Mouse (Mus musculus) liver, embryonic 11.5 days (tissue): ENCODE data around the gene Actn1. TPM values are rescaled to one million over a fixed set of nuclear protein-coding genes. Genes with fewer than 3 reads are reported as not detected.
"Not testable (repeated sequence)": the region's sequence is repeated elsewhere in the genome, so short reads cannot be mapped to it uniquely, and the experiment has no call there.

Source experiments
- ATAC-seq: fragments of 200-750 bp; cut with Nextera tagmentation; replicated peaks from 2 replicates; pipeline ENCODE4 v1.8.0; 2017; ENCODE audit warnings: moderate number of reproducible peaks, mild to moderate bottlenecking, moderate TSS enrichment, moderate library complexity; ENCODE audit not compliant: low FRiP score
- DNase-seq: peaks from one replicate; pipeline ENCODE4 v3.0.0-alpha.2; 2017; ENCODE audit warnings: low spot score
- H3K27ac ChIP-seq: fragments of 300-500 bp; sonication (generic); 2 replicates; pipeline ENCODE4 v1.5.1; 2014; ENCODE audit warnings: mild to moderate bottlenecking, low read depth, low read length, control low read depth
- H3K27me3 ChIP-seq: fragments of 300-500 bp; sonication (generic); replicated peaks from 2 replicates; pipeline ENCODE4 v1.6.1; 2014; ENCODE audit warnings: low read length, mixed read lengths; ENCODE audit not compliant: control insufficient read depth, insufficient read depth
- H3K36me3 ChIP-seq: fragments of 300-500 bp; sonication (generic); 2 replicates; pipeline ENCODE4 v1.6.1; 2014; ENCODE audit warnings: mild to moderate bottlenecking, low read length, moderate library complexity, mixed read lengths; ENCODE audit not compliant: control insufficient read depth, insufficient read depth
- H3K4me1 ChIP-seq: fragments of 300-500 bp; sonication (generic); replicated peaks from 2 replicates; pipeline ENCODE4 v1.6.1; 2014; ENCODE audit warnings: low read length, mixed read lengths; ENCODE audit not compliant: control insufficient read depth, insufficient read depth
- H3K4me2 ChIP-seq: fragments of 300-500 bp; sonication (generic); 2 replicates; pipeline ENCODE4 v1.6.1; 2014; ENCODE audit warnings: mild to moderate bottlenecking, control low read depth, moderate library complexity
- H3K4me3 ChIP-seq: fragments of 300-500 bp; sonication (generic); 2 replicates; pipeline ENCODE4 v1.5.1; 2014; ENCODE audit warnings: low read depth, low read length, control low read depth
- H3K9ac ChIP-seq: fragments of 300-500 bp; sonication (generic); 2 replicates; pipeline ENCODE4 v1.6.1; 2014; ENCODE audit warnings: low read depth, low read length, control low read depth
- H3K9me3 ChIP-seq: fragments of 300-500 bp; sonication (generic); 2 replicates; pipeline ENCODE4 v1.6.1; 2016; ENCODE audit warnings: low read length, inconsistent platforms, mixed read lengths; ENCODE audit not compliant: control insufficient read depth
- WGBS: fragments of 180-500 bp; shearing (Covaris S2); extraction: QIAGEN DNeasy Blood & Tissue Kit; methylation state at CpG from one replicate; pipeline ENCODE4 v1.1.7; 2014; 5-methylcytosine and 5-hydroxymethylcytosine counted together
- polyA plus RNA-seq: library from polyadenylated mRNA; unstranded; fragments of >200 nt; fragmentation: Nextera tagmentation; extraction: Ambion mirVana; gene quantifications from 2 replicates; pipeline ENCODE4 v1.2.1, GENCODE M21; 2014

Actn1 gene
- polyA plus RNA-seq, 1 experiment from 2014 or later = 28.3 TPM

DNA sequence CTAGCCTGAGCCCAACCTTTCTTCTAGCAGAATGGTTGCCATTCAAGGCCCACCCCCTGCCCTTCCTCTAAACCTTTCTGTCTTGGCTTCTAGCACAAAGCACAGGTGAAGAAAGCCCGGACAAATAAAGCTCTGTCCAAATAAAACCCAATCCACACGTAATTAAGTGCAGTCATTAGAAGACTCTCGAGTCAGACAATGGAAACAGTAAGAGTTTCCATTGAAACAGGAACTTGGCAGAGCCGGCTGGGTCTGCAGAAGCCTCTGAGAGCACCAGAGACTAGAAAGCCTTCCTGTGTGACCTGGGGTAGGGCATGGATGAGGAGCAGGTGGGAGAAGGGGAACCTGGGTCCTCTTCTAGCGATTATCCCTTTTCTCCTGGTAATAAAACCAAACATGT is 25.7 kb upstream of the Actn1 start:
- Histone ChIP-seq H3K4me3 (no peak overlapping the region), H3K4me1 (0 out of 2 replicates have a peak, but pooled peaks cover 3% of the 10 kb centered on the region), H3K36me3 (no peaks in the 10 kb centered on the region), H3K27ac (no peak overlapping the region), H3K9me3 (no peaks in the 10 kb centered on the region), H3K4me2 (no peak overlapping the region), H3K27me3 (no peaks in the 10 kb centered on the region), H3K9ac (no peak overlapping the region)
- ATAC-seq (no peak), DNase-seq (no peak)
- WGBS = 49% methylated on average over 5 of the region's 5 CpGs

DNA sequence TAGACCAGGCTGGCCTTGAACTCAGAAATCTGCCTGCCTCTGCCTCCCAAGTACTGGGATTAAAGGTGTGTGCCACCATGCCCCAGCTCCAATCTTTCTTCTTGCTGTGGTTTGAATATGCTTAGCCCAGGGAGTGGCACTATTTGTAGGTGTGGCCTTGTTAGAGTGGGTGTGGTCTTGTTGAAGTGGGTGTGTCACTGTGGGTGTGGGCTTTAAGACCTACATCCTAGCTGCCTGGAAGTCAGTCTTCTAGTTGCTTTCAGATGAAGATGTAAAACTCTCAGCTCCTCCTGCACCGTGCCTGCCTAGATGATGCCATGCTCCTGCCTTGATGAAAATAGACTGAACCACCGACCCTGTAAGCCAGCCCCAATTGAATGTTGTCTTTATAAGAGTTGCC is 24.1 kb upstream of the Actn1 start:
- not testable (repeated sequence) for H3K4me1 ChIP-seq, H3K4me2 ChIP-seq, DNase-seq, H3K36me3 ChIP-seq, H3K27ac ChIP-seq, ATAC-seq, H3K9ac ChIP-seq, H3K9me3 ChIP-seq, H3K27me3 ChIP-seq, H3K4me3 ChIP-seq
- WGBS = 83% methylated on average over 2 of the region's 2 CpGs

DNA sequence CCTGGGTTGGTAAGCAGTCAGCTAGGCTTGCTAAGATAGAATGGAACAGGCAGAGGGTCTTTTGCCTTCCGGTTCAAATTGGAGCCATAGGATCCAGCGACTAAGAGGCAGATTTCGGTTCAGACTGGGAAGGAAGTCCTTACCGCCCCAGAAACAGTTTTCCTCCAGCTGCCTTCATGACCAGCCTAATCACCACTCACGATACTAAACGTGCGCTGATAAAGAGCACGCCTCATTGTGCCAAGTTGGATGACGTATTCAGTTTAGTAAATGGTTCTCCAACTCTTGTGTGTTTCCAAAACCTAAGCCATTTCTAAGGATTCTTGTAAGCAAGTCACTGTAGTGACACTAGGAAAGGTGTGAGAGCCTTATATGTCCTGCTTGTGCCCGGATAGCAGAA is 18.7 kb upstream of the Actn1 start:
- no peak overlapping the region for H3K27ac ChIP-seq
- WGBS = 72% methylated on average over 10 of the region's 10 CpGs

GRCm38 (mm10) chr12:80277428-80277827 is 17.3 kb upstream of the Actn1 start:
- Histone ChIP-seq H3K4me2 (no peak overlapping the region), H3K9me3 (no peaks in the 10 kb centered on the region), H3K9ac (no peak overlapping the region), H3K27ac (no peak overlapping the region), H3K36me3 (no peaks in the 10 kb centered on the region), H3K4me1 (peaks cover 6% of the 10 kb centered on the region; the same call in 1 of the 2 replicates), H3K4me3 (no peak overlapping the region), H3K27me3 (0 out of 2 replicates have a peak, but pooled peaks cover 2% of the 10 kb centered on the region)
- 75% methylated on average over 7 of the region's 8 CpGs for WGBS
- no peak for ATAC-seq
- DNase-seq = no peak

More for the DNA sequence above, 18.7 kb upstream of the Actn1 start:
- no peaks in the 10 kb centered on the region for H3K9me3 ChIP-seq
- no peak for ATAC-seq
- no peak overlapping the region for H3K9ac ChIP-seq
- no peak overlapping the region for H3K4me2 ChIP-seq
- 0 out of 2 replicates have a peak, but pooled peaks cover 2% of the 10 kb centered on the region for H3K27me3 ChIP-seq
- no peaks in the 10 kb centered on the region for H3K36me3 ChIP-seq
- DNase-seq = no peak
- no peaks in the 10 kb centered on the region; the same call in 1 of the 2 replicates for H3K4me1 ChIP-seq
- H3K4me3 ChIP-seq = no peak overlapping the region

DNA sequence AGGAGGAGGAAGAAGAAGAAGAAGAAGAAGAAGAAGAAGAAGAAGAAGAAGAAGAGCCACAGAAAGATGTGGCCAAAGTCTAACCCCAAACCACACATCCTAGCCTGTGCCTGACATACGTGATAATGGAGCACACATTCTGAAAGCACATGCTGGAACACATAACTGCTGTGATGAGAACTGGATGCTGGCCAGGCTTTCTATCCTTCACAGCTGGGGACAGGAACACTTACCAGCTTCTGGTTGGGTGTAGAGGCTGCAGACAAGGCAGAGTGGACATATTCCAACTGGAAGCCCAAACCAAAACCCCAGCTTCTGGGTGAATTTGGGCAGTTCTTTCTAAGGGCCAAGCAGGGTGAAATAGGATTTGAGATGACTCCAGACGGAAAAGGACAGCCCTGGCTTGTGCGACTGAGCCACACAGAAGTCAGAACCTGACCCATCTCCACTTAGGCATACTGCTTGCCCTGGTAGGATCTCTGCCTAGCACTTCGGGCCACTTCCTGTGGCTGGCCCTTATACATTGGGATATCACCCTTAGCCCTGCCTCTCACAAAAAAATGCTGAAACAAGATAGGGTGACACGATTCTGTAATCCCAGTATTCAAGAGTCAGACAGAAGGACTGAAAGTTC is 15.1 kb upstream of the Actn1 start:
- peaks cover 15% of the 10 kb centered on the region for H3K4me1 ChIP-seq
- H3K4me2 ChIP-seq = no peak overlapping the region
- WGBS = 73% methylated on average over 5 of the region's 5 CpGs
- H3K9ac ChIP-seq = no peak overlapping the region
- no peak for DNase-seq
- ATAC-seq = no peak
- H3K9me3 ChIP-seq = no peaks in the 10 kb centered on the region
- H3K4me3 ChIP-seq = no peak overlapping the region
- H3K27me3 ChIP-seq = 0 out of 2 replicates have a peak, but pooled peaks cover 2% of the 10 kb centered on the region
- H3K27ac ChIP-seq = no peak overlapping the region
- no peaks in the 10 kb centered on the region for H3K36me3 ChIP-seq

- peak overlapping the region; percentile 52 for H3K4me2 ChIP-seq
- no peak for DNase-seq
- H3K36me3 ChIP-seq = no peaks in the 10 kb centered on the region
- H3K4me1 ChIP-seq = peaks cover 17% of the 10 kb centered on the region
- WGBS = 30% methylated on average over 10 of the region's 10 CpGs
- no peaks in the 10 kb centered on the region for H3K27me3 ChIP-seq
- peak; percentile 74; the same call in 1 of the 2 replicates for ATAC-seq
- H3K4me3 ChIP-seq = 0 out of 2 replicates have a peak overlapping the region, but pooled peaks have one; percentile 15
- H3K27ac ChIP-seq = no peak overlapping the region
- no peak overlapping the region for H3K9ac ChIP-seq
- no peaks in the 10 kb centered on the region for H3K9me3 ChIP-seq
Measured at GRCm38 (mm10) chr12:80273020-80273686, 13.0 kb upstream of the Actn1 start.

- Histone ChIP-seq H3K4me2 (no peak overlapping the region), H3K9me3 (no peaks in the 10 kb centered on the region), H3K4me1 (peaks cover 17% of the 10 kb centered on the region), H3K27me3 (no peaks in the 10 kb centered on the region), H3K36me3 (no peaks in the 10 kb centered on the region), H3K4me3 (no peak overlapping the region), H3K27ac (no peak overlapping the region), H3K9ac (no peak overlapping the region)
- WGBS = 33% methylated on average over 5 of the region's 5 CpGs
- ATAC-seq = no peak
- no peak for DNase-seq
Measured at GRCm38 (mm10) chr12:80271806-80272205, 11.6 kb upstream of the Actn1 start.

GRCm38 (mm10) chr12:80270924-80271323 is 10.8 kb upstream of the Actn1 start:
- H3K36me3 ChIP-seq = no peaks in the 10 kb centered on the region
- WGBS = 9% methylated on average over 3 of the region's 3 CpGs
- H3K4me1 ChIP-seq = peaks cover 17% of the 10 kb centered on the region
- ATAC-seq = peak; percentile 49; the same call in 1 of the 2 replicates
- no peak overlapping the region for H3K27ac ChIP-seq
- peak overlapping the region; percentile 1; the same call in 1 of the 2 replicates for H3K4me2 ChIP-seq
- H3K9ac ChIP-seq = no peak overlapping the region
- no peak for DNase-seq
- H3K27me3 ChIP-seq = no peaks in the 10 kb centered on the region
- H3K4me3 ChIP-seq = no peak overlapping the region
- H3K9me3 ChIP-seq = no peaks in the 10 kb centered on the region

- Histone ChIP-seq H3K36me3 (no peaks in the 10 kb centered on the region), H3K27me3 (no peaks in the 10 kb centered on the region), H3K9ac (no peak overlapping the region), H3K4me3 (no peak overlapping the region), H3K4me2 (no peak overlapping the region), H3K27ac (no peak overlapping the region), H3K4me1 (peaks cover 17% of the 10 kb centered on the region), H3K9me3 (no peaks in the 10 kb centered on the region)
- 88% methylated on average over 2 of the region's 2 CpGs for WGBS
- no peak for DNase-seq
- no peak for ATAC-seq
Measured at GRCm38 (mm10) chr12:80269303-80269702, 9.1 kb upstream of the Actn1 start.
